Mouse (Mus musculus) heart, embryonic 16.5 days (tissue): ENCODE measurements at regions not wholly inside any gene's neighbourhood (a gene's known extent, or its start where the extent isn't known, plus 50 kb on each side); places are given as distances from the start of the nearest gene placed in this dataset.

Source experiments
- ATAC-seq: fragments of 200-750 bp; cut with Nextera tagmentation; replicated peaks from 2 replicates; pipeline ENCODE4 v1.8.0; 2017; ENCODE audit warnings: moderate number of reproducible peaks; ENCODE audit not compliant: insufficient read depth, low FRiP score; ENCODE audit errors: extremely low read depth
- H3K27ac ChIP-seq: fragments of 300-500 bp; sonication (generic); 2 replicates; pipeline ENCODE4 v1.5.1; 2014; ENCODE audit warnings: mild to moderate bottlenecking, low read length, control low read depth, moderate library complexity
- H3K27me3 ChIP-seq: fragments of 300-500 bp; sonication (generic); 2 replicates; pipeline ENCODE4 v1.6.1; 2014; ENCODE audit warnings: low read length, mixed read lengths; ENCODE audit not compliant: control insufficient read depth, insufficient read depth
- H3K36me3 ChIP-seq: fragments of 300-500 bp; sonication (generic); 2 replicates; pipeline ENCODE4 v1.6.1; 2014; ENCODE audit not compliant: control insufficient read depth, insufficient read depth
- H3K4me1 ChIP-seq: fragments of 300-500 bp; sonication (generic); 2 replicates; pipeline ENCODE4 v1.6.1; 2014; ENCODE audit warnings: low read length, mixed read lengths; ENCODE audit not compliant: control insufficient read depth, insufficient read depth
- H3K4me2 ChIP-seq: fragments of 300-500 bp; sonication (generic); 2 replicates; pipeline ENCODE4 v1.6.1; 2014; ENCODE audit warnings: low read depth, mild to moderate bottlenecking, control low read depth, low read length
- H3K4me3 ChIP-seq: fragments of 300-500 bp; sonication (generic); 2 replicates; pipeline ENCODE4 v1.5.1; 2014; ENCODE audit warnings: mild to moderate bottlenecking, control low read depth, low read length
- H3K9ac ChIP-seq: fragments of 300-500 bp; sonication (generic); 2 replicates; pipeline ENCODE4 v1.6.1; 2014; ENCODE audit warnings: low read length, control low read depth
- H3K9me3 ChIP-seq: fragments of 300-500 bp; sonication (generic); replicated peaks from 2 replicates; pipeline ENCODE4 v1.6.1; 2016; ENCODE audit warnings: low read length; ENCODE audit not compliant: control insufficient read depth
- WGBS: fragments of 180-500 bp; shearing (Covaris S2); extraction: QIAGEN DNeasy Blood & Tissue Kit; methylation state at CpG from one replicate; pipeline ENCODE4 v1.1.7; 2014; 5-methylcytosine and 5-hydroxymethylcytosine counted together

DNA sequence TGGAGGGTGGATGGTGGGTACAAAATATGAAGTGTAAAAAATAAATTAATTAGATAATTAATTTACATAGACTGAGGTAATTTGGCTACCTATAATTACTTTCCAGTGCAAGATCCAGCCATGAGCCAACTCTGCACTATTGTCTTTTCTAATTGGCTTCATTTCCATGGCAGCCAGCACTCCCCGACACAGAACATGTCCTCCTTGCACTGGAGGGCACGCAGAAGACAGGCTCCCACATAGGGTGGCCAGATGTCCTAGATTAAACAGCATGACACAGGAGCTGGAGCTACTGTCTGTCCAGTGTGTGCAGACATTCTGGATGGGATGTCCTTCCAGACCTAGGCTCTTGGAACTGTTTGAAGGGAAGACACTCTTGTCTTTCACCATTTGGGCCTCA lies 278.0 kb downstream of the Inhba start:
- H3K4me3 ChIP-seq, result no peak overlapping the region
- WGBS, result 83% methylated on average over 2 of the region's 2 CpGs
- no peaks in the 10 kb centered on the region for H3K36me3 ChIP-seq
- H3K9ac ChIP-seq, result no peak overlapping the region
- H3K4me1 ChIP-seq, result no peaks in the 10 kb centered on the region
- H3K4me2 ChIP-seq, result no peak overlapping the region
- no peaks in the 10 kb centered on the region for H3K27me3 ChIP-seq
- ATAC-seq, result no peak
- H3K9me3 ChIP-seq, result no peaks in the 10 kb centered on the region
- no peak overlapping the region for H3K27ac ChIP-seq

DNA sequence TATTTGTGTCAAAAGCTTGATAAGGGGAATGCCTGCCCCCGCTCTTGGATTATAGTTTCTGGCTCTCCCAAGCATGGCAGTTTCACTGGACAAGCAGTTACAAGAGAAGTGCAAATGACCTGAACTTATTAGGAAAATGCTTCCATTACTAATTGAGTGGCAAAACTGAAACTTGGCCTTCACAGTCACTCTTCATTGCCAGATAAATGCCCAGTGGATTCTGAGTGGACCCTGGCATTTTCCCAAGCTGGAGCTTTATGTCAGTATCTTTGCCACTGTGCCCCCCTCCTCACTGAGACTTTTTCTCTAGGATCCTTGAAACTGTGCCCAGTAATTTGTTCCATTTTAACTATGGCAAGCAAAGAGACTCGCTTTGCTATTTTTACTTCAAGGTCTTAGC lies 279.1 kb downstream of the Inhba start:
- no peaks in the 10 kb centered on the region for H3K27me3 ChIP-seq
- no peak overlapping the region for H3K4me3 ChIP-seq
- no peak overlapping the region for H3K27ac ChIP-seq
- ATAC-seq, result no peak
- H3K9ac ChIP-seq, result no peak overlapping the region
- no peaks in the 10 kb centered on the region for H3K9me3 ChIP-seq
- no peaks in the 10 kb centered on the region for H3K36me3 ChIP-seq
- 58% methylated on average over 2 of the region's 2 CpGs for WGBS
- no peaks in the 10 kb centered on the region for H3K4me1 ChIP-seq
- H3K4me2 ChIP-seq, result no peak overlapping the region

DNA sequence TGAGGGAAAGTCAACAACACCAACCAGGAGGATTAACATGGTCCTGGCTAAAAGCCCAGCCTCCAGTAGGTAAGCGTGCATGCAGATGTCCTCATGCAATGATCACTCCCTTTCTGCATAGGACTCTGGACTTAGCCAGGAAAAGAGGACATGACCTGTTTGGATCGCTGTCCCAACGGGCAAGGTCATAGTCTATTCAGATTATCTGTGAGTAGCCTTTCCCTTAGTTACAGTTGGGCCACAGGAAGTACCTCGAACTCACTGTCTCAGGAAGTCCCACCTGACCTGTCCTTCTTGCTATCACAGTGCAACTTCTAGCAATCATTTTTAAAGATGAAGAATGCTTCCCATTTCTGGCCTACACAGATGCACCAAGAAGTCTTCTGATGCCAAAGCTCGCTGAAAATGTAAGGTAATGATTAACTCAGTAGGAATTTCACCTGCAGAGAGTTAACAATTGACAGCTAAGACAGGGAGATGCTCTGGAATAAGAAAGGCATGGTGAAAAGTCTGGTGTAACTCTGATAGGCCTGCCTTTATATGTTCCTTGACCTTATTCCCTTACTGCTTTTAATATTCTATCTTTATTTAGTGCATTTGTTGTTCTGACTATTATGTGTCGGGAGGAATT lies 280.1 kb downstream of the Inhba start:
- no peak overlapping the region for H3K9ac ChIP-seq
- H3K4me1 ChIP-seq, result no peaks in the 10 kb centered on the region
- ATAC-seq, result no peak
- H3K4me3 ChIP-seq, result no peak overlapping the region
- H3K27ac ChIP-seq, result no peak overlapping the region
- no peaks in the 10 kb centered on the region for H3K27me3 ChIP-seq
- no peaks in the 10 kb centered on the region for H3K9me3 ChIP-seq
- H3K36me3 ChIP-seq, result no peaks in the 10 kb centered on the region
- no peak overlapping the region for H3K4me2 ChIP-seq
- WGBS, result 74% methylated on average over 6 of the region's 6 CpGs

DNA sequence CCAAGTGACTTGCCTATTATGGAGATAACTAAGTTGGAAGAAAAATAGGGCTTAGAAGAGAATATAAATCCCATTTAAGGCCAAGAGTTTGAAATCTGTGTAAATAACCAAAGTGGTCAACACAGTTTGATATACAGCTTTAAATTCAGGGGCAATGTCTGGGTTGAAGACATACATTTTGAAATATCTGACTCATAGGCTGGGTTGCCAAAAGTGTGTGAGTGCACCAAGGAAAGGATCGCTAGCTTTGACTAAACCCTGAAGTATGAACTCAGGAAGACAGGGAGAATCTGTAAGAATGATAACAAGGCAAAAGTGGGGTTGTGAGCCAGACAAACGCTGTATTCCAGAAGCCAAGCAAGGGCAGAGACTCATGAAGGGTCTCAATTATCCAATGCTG lies 288.1 kb downstream of the Inhba start:
- Histone ChIP-seq H3K9ac (no peak overlapping the region), H3K27me3 (no peaks in the 10 kb centered on the region), H3K4me2 (no peak overlapping the region), H3K36me3 (no peaks in the 10 kb centered on the region), H3K4me1 (no peaks in the 10 kb centered on the region), H3K9me3 (no peaks in the 10 kb centered on the region), H3K27ac (no peak overlapping the region), H3K4me3 (no peak overlapping the region)
- no peak for ATAC-seq
- 46% methylated on average over 2 of the region's 2 CpGs for WGBS

DNA sequence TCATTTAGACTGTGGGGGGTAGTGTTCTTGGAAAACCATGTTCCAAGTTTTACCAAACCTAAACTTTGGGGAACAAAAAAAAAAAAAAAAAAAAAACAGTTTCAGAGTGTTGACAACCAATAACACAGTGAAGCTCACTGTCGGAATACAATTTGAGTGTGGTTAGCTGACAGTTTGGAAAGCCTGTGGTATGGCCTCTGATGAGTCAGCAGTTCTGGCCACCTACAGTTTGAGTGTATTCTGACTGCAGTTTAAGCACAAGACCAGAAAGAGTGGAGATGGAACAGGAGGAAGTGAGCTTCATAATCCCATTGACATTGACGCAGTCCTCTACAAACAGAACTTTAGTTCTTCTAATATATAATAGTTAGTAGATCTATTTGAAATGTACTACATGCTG lies 303.0 kb downstream of the Inhba start:
- Histone ChIP-seq H3K4me1 (peaks cover 3% of the 10 kb centered on the region; the same call in 1 of the 2 replicates), H3K9ac (no peak overlapping the region), H3K4me2 (no peak overlapping the region), H3K4me3 (no peak overlapping the region), H3K9me3 (no peaks in the 10 kb centered on the region), H3K27ac (no peak overlapping the region), H3K27me3 (no peaks in the 10 kb centered on the region), H3K36me3 (no peaks in the 10 kb centered on the region)
- ATAC-seq, result no peak
- WGBS, result 76% methylated on average over 2 of the region's 2 CpGs

DNA sequence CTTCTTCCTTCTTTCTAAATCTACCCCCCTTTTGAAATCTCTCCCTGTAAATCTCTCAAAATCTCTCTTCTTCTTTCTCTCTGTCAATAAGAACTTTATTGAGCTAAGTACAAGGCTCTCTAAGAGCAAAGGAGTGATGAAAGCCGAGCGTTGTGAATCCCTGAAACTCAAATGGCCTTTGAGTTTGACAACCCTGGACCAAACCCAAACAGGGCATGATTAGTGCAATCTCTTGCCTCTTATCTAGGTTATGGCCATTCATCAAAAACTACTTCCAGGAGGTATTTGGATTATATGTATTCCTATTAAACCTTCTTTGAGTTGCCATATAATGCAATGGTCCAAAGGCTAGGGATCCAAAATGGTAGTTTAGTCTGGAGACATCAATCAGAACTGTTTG lies 304.0 kb downstream of the Inhba start:
- 69% methylated on average over 2 of the region's 2 CpGs for WGBS
- no peaks in the 10 kb centered on the region for H3K36me3 ChIP-seq
- no peaks in the 10 kb centered on the region for H3K9me3 ChIP-seq
- no peaks in the 10 kb centered on the region for H3K27me3 ChIP-seq
- no peak overlapping the region for H3K9ac ChIP-seq
- ATAC-seq, result no peak
- H3K27ac ChIP-seq, result no peak overlapping the region
- no peak overlapping the region for H3K4me3 ChIP-seq
- peaks cover 3% of the 10 kb centered on the region; the same call in 1 of the 2 replicates for H3K4me1 ChIP-seq
- H3K4me2 ChIP-seq, result no peak overlapping the region

DNA sequence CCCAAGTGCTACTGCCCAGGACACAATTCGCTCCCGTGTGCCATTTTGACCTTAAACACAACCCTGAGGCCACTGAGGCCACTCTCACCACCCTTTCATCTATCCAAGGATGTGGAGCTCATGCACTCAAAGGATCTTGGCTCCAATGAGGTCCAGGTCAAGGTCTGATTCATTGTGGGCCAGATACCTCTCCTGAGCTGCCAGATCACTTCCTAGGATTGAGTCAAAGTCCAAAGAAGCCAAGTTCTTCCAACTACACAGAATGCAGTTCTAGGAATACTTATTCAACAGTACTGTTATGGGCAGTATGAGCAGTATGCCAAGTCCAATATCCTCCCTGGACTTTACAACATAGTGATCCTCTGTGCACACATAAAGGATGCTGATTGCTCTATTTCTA lies 304.9 kb downstream of the Inhba start:
- ATAC-seq, result no peak

DNA sequence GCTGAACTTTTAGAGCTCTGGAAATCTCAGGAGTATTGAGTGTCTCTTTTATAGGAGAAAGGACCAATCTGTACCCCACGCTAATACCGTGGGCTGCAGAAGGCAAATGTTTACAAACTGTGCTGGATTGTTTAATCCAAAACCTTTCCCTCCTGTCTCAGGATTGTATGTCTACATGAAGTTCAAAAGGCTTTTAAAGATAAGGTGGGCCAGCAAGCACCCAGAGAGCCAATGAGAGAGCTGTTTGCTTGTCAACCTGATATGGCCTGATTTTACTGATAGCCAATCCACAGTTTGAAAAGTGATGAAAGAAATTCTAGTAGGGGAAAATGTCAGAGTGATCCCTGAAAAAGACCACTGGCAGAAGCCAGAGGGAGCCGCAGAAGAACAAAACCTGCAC lies 305.8 kb downstream of the Inhba start:
- Histone ChIP-seq H3K9me3 (no peaks in the 10 kb centered on the region), H3K27ac (no peak overlapping the region), H3K9ac (no peak overlapping the region), H3K36me3 (no peaks in the 10 kb centered on the region), H3K27me3 (no peaks in the 10 kb centered on the region), H3K4me1 (peaks cover 3% of the 10 kb centered on the region; the same call in 1 of the 2 replicates), H3K4me3 (no peak overlapping the region), H3K4me2 (no peak overlapping the region)
- no peak for ATAC-seq
- WGBS, result 36% methylated on average over 3 of the region's 3 CpGs

More for the DNA sequence above, 304.9 kb downstream of the Inhba start:
- Histone ChIP-seq H3K27me3 (no peaks in the 10 kb centered on the region), H3K4me1 (peaks cover 3% of the 10 kb centered on the region; the same call in 1 of the 2 replicates), H3K4me2 (no peak overlapping the region), H3K9ac (no peak overlapping the region), H3K36me3 (no peaks in the 10 kb centered on the region), H3K9me3 (no peaks in the 10 kb centered on the region), H3K4me3 (no peak overlapping the region), H3K27ac (no peak overlapping the region)
- 94% methylated on average over 2 of the region's 2 CpGs for WGBS

DNA sequence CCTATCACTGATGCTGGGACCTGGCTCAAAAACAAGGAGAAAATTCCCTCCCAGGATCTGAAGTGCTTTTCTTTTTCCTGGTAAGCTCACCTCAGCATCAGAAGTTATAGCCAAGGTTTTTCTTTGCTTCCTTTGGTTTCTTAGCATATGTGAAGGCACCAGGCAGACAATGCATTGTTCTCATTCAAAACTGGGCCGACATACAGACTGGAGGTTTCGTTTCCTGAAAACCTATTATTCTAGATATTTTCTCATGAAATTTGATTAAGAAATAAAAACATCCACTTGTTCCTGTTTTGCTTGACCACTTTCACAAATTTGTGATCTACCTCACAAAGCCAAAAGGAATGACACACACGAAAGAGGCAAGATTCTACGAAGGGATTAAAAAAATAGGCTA lies 308.7 kb downstream of the Inhba start:
- no peaks in the 10 kb centered on the region for H3K9me3 ChIP-seq
- H3K4me2 ChIP-seq, result no peak overlapping the region
- 84% methylated on average over 4 of the region's 4 CpGs for WGBS
- H3K4me3 ChIP-seq, result no peak overlapping the region
- peaks cover 3% of the 10 kb centered on the region; the same call in 1 of the 2 replicates for H3K4me1 ChIP-seq
- no peaks in the 10 kb centered on the region for H3K27me3 ChIP-seq
- H3K9ac ChIP-seq, result no peak overlapping the region
- H3K36me3 ChIP-seq, result no peaks in the 10 kb centered on the region
- H3K27ac ChIP-seq, result no peak overlapping the region
- ATAC-seq, result no peak
